Mouse (Mus musculus): ENCODE data around the gene Gm3327.
"Not testable (repeated sequence)": the region's sequence is repeated elsewhere in the genome, so short reads cannot be mapped to it uniquely, and the experiment has no call there.

Gene Gm3327

GRCm38 (mm10) chr14:44123551-44123950, at the start of gene Gm3327:
Gm3327 (plus strand) TSS chr14:44123851.
- not testable (repeated sequence) for DNase-seq (ENCODE audit: low read depth, low spot score)

GRCm38 (mm10) chr14:44077785-44078341, 45.8 kb upstream of the Gm3327 start:
- DNase-seq (ENCODE audit: low read depth, low spot score): not testable (repeated sequence)

DNA sequence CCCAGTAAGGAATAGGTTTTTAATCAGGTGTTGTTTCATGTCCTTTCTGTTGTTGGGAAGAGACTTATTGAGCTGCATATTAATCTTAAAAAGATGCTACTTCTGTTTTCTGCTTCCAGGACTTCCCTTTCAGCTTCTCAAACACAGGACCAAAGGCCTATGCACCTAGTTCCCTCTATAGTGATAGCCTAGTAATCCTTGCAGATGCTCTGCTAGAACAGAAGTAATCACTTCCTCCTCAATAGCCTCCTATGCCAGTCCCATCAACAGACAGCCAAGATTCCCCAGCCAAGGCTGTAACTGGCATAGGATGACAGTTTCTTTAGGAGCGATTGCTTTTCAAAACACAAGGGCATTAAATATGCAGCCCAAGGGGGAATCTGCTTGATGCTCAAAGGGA, 37.1 kb upstream of the Gm3327 start:
- not testable (repeated sequence) for DNase-seq (ENCODE audit: low read depth, low spot score)

GRCm38 (mm10) chr14:44087535-44087934, 36.1 kb upstream of the Gm3327 start:
- DNase-seq (ENCODE audit: low read depth, low spot score): not testable (repeated sequence)

DNA sequence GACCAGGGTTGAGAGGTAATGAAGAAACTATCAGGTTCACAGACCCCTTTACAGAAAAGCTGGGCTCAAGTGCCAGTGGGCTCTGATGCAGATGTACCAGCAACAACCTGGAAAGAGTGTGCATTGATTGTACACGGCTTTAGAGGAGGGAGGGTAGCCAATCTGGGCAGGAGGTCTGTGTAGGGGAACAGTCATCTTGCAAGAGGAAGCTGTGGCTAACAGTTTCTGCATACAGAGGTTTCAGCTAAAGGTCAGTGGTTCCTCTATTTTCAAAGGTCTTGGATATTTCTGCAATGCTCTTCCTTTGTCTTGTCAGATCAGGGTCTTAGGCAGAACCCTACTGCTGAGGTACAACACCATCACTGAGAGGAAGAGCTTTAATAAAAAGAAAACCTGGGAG, 32.1 kb upstream of the Gm3327 start:
- DNase-seq (ENCODE audit: low read depth, low spot score): not testable (repeated sequence)

- not testable (repeated sequence) for DNase-seq (ENCODE audit: low read depth, low spot score)
Observed at GRCm38 (mm10) chr14:44094445-44094844, 29.2 kb upstream of the Gm3327 start.

- not testable (repeated sequence) for DNase-seq (ENCODE audit: low read depth, low spot score)
Observed at GRCm38 (mm10) chr14:44100030-44100429, 23.6 kb upstream of the Gm3327 start.

GRCm38 (mm10) chr14:44102354-44102753, 21.3 kb upstream of the Gm3327 start, which contains the start of gene Ear2:
Ear2 (plus strand) TSS chr14:44102654.
- DNase-seq (ENCODE audit: low read depth, low spot score): not testable (repeated sequence)

DNA sequence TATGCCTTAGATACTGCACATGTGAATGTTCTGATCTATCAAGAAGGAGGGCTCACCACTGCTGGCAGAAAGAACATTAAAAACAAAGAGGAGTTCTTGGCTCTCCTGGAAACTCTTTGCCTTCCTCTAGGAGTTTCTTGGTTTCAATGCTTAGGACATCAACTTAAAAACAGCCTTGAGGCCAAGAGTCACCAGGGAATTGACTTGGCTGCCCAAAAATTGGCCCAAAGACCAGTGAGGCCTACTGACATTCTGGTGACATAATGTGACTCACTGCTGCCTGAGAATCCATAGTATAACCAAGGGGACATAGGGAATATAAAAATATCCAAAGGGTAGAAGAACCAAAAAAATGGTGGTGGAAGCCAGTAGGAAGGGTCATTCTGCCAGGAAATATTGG, 12.7 kb upstream of the Gm3327 start:
- DNase-seq (ENCODE audit: low read depth, low spot score): no peak
